Mouse (Mus musculus) liver, embryonic 15.5 days (tissue): ENCODE measurements around the gene Ripply3. TPM values are rescaled to one million over a fixed set of nuclear protein-coding genes. Genes with fewer than 3 reads are reported as not detected.

Source experiments
- ATAC-seq: fragments of 200-750 bp; cut with Nextera tagmentation; 2 replicates; pipeline ENCODE4 v1.8.0; 2017; ENCODE audit warnings: moderate number of reproducible peaks, mild to moderate bottlenecking, moderate library complexity; ENCODE audit not compliant: insufficient read depth
- H3K27ac ChIP-seq: fragments of 300-500 bp; sonication (generic); replicated peaks from 2 replicates; pipeline ENCODE4 v1.5.1; 2015; ENCODE audit warnings: mild to moderate bottlenecking, inconsistent platforms
- H3K27me3 ChIP-seq: fragments of 300-500 bp; sonication (generic); 2 replicates; pipeline ENCODE4 v1.6.1; 2015; ENCODE audit warnings: mild to moderate bottlenecking, inconsistent platforms
- H3K36me3 ChIP-seq: fragments of 300-500 bp; sonication (generic); replicated peaks from 2 replicates; pipeline ENCODE4 v1.6.1; 2015; ENCODE audit warnings: moderate library complexity, mild to moderate bottlenecking, inconsistent platforms
- H3K4me1 ChIP-seq: fragments of 300-500 bp; sonication (generic); replicated peaks from 2 replicates; pipeline ENCODE4 v1.6.1; 2015; ENCODE audit warnings: inconsistent platforms
- H3K4me2 ChIP-seq: fragments of 300-500 bp; sonication (generic); 2 replicates; pipeline ENCODE4 v1.6.1; 2015; ENCODE audit warnings: moderate library complexity, mild to moderate bottlenecking, inconsistent platforms
- H3K4me3 ChIP-seq: fragments of 300-500 bp; sonication (generic); replicated peaks from 2 replicates; pipeline ENCODE4 v1.5.1; 2015; ENCODE audit warnings: mild to moderate bottlenecking, inconsistent platforms
- H3K9ac ChIP-seq: fragments of 300-500 bp; sonication (generic); 2 replicates; pipeline ENCODE4 v1.6.1; 2015; ENCODE audit warnings: moderate library complexity, mild to moderate bottlenecking, inconsistent platforms
- H3K9me3 ChIP-seq: fragments of 300-500 bp; sonication (generic); replicated peaks from 2 replicates; pipeline ENCODE4 v1.6.1; 2016; ENCODE audit warnings: inconsistent platforms
- WGBS: fragments of 180-500 bp; shearing (Covaris S2); methylation state at CpG from one replicate; pipeline ENCODE4 v1.1.7; 2015; ENCODE audit warnings: mixed read lengths; ENCODE audit not compliant: insufficient replicate concordance; 5-methylcytosine and 5-hydroxymethylcytosine counted together
- polyA plus RNA-seq: library from polyadenylated mRNA; unstranded; fragments of >200 nt; fragmentation: Nextera tagmentation; extraction: Ambion mirVana; gene quantifications from 2 replicates; pipeline ENCODE4 v1.2.1, GENCODE M21; 2015

The Ripply3 gene
- polyA plus RNA-seq, 1 experiment from 2014 or later, result 1.9 TPM

DNA sequence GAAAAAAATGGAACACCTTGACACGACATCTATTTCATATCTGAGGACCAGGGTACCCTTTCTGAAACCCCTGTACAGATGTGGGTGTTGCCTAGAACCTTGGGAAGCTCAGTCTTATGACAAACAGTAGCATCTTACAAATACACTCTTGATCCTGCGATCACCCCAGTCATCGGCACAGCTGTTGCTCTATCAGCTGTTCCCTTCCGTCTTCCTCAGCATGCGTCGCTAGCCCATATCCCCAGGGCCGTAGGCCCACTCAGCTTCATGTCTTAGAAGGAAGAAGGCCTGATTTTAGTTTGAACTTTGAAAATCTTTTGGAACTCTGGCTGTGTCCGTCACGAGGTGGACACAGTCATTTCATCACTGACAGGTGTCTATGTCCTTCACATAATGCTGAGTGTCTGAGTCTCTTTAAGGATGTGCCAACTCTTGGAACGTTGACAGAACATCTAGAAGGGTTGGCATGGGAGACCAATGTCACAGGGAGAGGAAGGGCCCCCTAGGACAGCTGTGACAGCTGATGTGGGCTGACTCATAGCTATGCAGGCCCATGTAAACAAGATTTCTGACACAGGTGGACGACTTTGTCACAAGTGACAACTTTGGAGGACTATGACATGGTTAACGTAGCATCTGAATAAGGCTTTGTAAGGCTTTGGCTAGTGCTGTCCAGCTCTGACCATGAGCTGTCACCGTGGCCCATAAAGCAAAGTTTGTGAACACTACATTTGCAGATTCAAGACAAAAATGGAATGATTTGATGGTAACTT, 32.5 kb downstream of the Ripply3 start:
- no peaks in the 10 kb centered on the region for H3K9me3 ChIP-seq
- ATAC-seq, result no peak
- 69% methylated on average over 13 of the region's 13 CpGs for WGBS
- no peak overlapping the region for H3K27ac ChIP-seq
- no peak overlapping the region for H3K4me2 ChIP-seq
- no peaks in the 10 kb centered on the region for H3K36me3 ChIP-seq
- no peaks in the 10 kb centered on the region for H3K27me3 ChIP-seq
- peaks cover 7% of the 10 kb centered on the region for H3K4me1 ChIP-seq
- H3K4me3 ChIP-seq, result no peak overlapping the region
- H3K9ac ChIP-seq, result no peak overlapping the region

DNA sequence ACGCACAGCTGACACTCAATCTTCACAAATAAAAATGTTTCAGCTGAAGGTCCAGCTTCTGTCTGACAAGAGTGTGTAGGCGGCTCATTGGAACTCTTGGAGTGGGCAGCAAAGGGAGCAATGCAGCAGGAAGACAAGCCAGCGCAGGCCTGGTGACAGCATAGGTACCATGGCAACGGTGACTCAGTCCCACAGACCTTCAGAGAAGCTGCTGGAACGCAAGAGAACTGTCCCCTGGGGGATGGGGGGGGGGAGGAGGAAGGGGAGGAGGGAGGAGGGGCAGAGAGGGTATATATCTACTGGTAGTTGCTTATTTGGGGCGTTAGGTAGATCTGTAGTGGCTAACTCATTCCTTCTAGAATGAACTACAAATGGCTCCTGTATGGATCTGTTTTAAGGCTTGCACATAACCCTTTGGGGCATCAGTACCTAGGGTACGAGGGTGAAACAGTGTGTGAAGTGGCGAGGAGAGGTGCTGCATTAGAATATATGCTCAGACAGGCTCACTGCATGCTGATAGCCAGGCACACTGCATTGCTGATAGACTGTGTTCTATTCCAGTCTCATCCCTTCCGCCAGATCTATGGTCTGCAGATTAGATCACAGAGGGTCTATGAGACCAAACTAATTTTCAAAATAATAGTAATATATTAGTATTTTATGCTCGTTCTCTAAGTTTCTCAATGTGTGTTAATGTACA, 34.1 kb downstream of the Ripply3 start:
- WGBS, result 33% methylated on average over 10 of the region's 10 CpGs
- Histone ChIP-seq H3K4me2 (no peak overlapping the region), H3K27ac (no peak overlapping the region), H3K36me3 (no peaks in the 10 kb centered on the region), H3K4me1 (peaks cover 7% of the 10 kb centered on the region), H3K9me3 (no peaks in the 10 kb centered on the region), H3K27me3 (no peaks in the 10 kb centered on the region), H3K9ac (no peak overlapping the region), H3K4me3 (no peak overlapping the region)
- no peak for ATAC-seq

DNA sequence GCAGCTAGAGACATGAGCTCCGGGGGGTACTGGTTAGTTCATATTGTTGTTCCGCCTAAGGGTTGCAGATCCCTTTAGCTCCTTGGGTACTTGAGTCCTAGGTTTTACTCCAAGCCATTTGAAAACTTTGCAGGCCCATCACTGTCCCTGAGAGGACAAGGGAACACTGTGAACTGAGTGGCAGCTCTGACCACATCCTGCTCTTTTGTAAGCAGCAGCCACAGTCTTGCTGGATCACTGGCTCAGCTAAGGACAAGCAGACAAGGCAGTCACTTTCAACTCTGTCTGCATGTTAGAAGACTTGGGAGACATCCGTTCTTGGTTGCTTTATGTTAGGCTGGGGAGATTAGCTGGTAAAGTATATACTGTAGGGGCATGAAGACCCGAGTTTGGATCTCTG, 35.6 kb downstream of the Ripply3 start:
- Histone ChIP-seq H3K27me3 (no peaks in the 10 kb centered on the region), H3K36me3 (no peaks in the 10 kb centered on the region), H3K4me1 (peaks cover 7% of the 10 kb centered on the region), H3K4me2 (no peak overlapping the region), H3K9me3 (no peaks in the 10 kb centered on the region), H3K27ac (no peak overlapping the region), H3K9ac (no peak overlapping the region), H3K4me3 (no peak overlapping the region)
- WGBS, result 56% methylated on average over 4 of the region's 4 CpGs
- ATAC-seq, result no peak

DNA sequence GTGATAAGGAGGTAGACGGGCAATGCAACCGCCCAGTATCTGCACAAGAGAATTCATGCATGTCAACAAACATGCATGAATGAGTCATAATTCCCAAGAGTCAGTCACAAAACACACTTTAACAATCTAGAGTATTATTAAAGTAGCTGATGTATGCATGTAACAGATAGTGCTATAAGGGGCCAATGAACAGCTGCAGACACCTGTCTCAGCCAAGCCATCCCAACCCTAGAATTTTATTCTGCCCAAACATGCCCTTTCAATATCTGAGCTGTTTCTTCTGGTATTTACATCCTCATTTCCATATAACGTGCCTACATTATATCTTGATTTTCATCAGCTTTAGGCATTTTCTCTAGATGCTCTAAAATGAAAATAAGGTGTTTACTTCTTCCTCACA, 37.2 kb downstream of the Ripply3 start:
- Histone ChIP-seq H3K4me3 (no peak overlapping the region), H3K9ac (no peak overlapping the region), H3K27ac (no peak overlapping the region), H3K36me3 (no peaks in the 10 kb centered on the region), H3K27me3 (no peaks in the 10 kb centered on the region), H3K4me2 (no peak overlapping the region), H3K9me3 (no peaks in the 10 kb centered on the region), H3K4me1 (peaks cover 18% of the 10 kb centered on the region)
- WGBS, result 65% methylated on average over 3 of the region's 3 CpGs
- ATAC-seq, result no peak

DNA sequence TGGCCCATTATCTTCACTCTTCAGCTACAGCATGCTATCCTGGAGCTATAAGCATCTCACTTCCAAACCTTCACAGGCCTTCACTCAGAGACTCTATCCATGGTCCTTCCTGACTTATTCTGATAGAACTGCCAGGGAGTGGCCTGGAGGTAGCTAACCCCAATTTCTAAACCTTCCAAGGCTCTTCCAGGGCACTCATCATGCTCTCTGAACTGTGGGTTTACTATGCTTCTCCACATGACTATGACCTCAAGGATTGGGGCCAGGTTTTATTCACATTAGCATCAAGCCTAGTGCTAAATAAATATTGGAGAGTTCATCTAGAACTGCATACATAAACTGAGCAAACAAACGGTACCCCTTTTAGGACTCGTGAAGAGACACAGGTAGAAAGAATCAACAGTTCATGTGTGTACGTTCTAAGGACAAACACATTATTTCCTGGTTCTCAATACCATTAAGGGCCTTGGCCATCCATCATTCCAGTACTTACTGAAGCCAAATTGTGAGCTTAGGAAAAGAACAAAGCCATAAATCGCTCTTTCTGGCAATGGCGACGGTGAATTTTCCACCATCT, 41.5 kb downstream of the Ripply3 start:
- Histone ChIP-seq H3K36me3 (no peaks in the 10 kb centered on the region), H3K4me2 (peak overlapping the region; percentile 97), H3K4me3 (peak overlapping the region; percentile 82), H3K4me1 (peaks cover 29% of the 10 kb centered on the region), H3K27ac (peak overlapping the region; percentile 85), H3K9me3 (no peaks in the 10 kb centered on the region), H3K9ac (peak overlapping the region; percentile 76), H3K27me3 (no peaks in the 10 kb centered on the region)
- ATAC-seq, result no peak
- 7% methylated on average over 6 of the region's 6 CpGs for WGBS

DNA sequence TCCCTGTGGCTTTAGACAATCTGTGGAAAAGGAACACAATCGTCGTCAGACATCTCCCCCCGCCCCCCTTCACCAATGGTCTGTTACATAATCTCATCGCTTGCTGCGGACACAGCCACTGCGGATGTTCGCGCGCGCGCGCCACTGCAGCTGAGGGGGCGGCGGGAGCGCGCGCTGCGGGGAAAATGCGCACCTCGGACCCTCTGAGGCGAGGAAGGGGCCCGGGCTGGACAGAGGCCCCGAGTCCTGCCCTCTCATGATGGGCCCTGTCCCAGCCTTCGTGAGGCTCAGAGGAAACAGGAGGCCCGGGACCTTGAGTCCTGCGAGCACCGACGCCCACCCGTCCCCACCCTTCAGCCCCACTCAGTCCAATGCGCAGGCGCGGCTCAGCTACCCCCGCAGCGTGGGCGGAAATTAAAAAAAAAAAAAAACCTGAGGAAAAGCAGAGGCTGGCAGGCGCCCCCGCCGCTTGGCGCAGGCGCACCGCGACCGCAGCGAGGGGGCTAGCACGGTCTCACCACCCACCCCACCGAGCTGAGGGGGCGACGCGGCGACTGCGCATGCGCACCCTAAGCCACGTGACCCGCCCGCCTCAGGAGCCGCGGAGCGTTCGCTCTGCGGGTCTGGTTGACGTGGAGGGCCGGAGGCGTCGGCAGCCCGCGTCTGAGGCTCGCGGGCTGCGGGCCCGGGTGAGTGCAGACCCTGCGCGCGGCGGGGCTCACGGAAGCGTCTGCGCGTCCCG, 42.1 kb downstream of the Ripply3 start, which contains the start of gene Ttc3:
Gene Ttc3 (plus strand): TSS at position 446 of the 742 bp plus-strand sequence.
- Histone ChIP-seq H3K27ac (peak within 1 kb of the TSS; percentile 85), H3K36me3 (no peaks in the 10 kb centered on the region), H3K9me3 (no peaks in the 10 kb centered on the region), H3K4me1 (peaks cover 29% of the 10 kb centered on the region), H3K4me3 (peak within 1 kb of the TSS; percentile 82), H3K9ac (peak within 1 kb of the TSS; percentile 76), H3K4me2 (peak within 1 kb of the TSS; percentile 97), H3K27me3 (no peaks in the 10 kb centered on the region)
- WGBS, result under 1% methylated on average over 79 of the region's 79 CpGs
- ATAC-seq, result peak; percentile 77

DNA sequence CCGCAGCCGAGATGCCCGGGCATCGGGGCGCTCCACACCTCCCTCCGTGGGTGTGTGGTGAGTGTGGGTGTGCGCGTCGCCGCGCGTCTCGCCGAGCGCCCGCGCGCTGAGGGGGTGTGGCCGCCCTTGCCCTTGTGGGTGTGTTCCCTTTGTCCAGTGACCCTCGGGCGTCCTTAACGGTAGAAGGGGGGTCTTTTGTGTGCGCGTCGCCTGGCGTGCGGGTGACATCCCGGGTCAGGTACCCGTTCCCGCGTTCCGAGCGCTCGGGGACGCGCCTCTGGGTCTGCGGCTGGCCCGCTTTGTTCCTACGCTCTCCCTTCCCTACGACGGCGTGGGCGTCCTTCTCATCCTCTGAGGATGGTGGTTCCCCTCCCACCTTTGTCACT, 42.7 kb downstream of the Ripply3 start:
- peak overlapping the region; percentile 76 for H3K9ac ChIP-seq
- under 1% methylated on average over 43 of the region's 43 CpGs for WGBS

DNA sequence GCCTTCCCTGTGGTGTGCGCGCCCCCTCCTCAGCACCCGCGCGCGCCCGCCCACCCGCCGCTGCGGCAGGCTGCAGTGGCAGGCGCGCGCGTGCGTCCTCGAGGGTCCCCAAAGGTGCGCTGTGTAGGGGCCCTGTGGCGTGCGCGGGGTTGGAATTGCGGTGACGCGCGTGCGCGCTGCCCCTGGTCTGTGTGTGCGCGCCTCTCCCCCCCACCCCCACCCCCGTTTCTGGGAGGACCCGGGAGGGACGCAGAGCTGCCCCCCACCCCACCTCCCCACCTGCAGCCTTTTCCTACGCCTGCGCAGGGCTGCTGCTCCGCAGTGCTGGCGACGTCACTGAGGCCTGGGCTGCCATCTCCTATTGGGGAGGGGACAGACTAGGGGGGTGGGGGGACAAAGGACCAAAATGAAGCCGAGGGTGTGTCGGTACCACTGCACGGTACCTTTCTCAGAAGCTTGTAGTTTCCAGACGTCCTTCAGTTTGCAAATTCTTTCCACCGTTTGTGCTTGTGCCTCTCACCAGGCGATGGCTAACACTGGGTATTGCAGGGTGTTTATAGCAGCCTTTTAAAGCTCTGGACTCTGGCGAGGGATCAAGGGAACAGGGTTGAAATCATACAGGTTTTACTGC, 43.2 kb downstream of the Ripply3 start, which contains the start of gene Pigp:
Gene Pigp (minus strand): TSS at position 542 of the 631 bp plus-strand sequence.
- 0% methylated on average over 39 of the region's 43 CpGs for WGBS
- H3K9me3 ChIP-seq, result no peaks in the 10 kb centered on the region
- H3K4me2 ChIP-seq, result peak within 1 kb of the TSS; percentile 97
- H3K4me1 ChIP-seq, result peaks cover 29% of the 10 kb centered on the region
- H3K27me3 ChIP-seq, result no peaks in the 10 kb centered on the region
- H3K27ac ChIP-seq, result peak within 1 kb of the TSS; percentile 85
- no peaks in the 10 kb centered on the region for H3K36me3 ChIP-seq
- H3K9ac ChIP-seq, result peak within 1 kb of the TSS; percentile 76
- peak within 1 kb of the TSS; percentile 82 for H3K4me3 ChIP-seq
- peak; percentile 56 for ATAC-seq

More for the DNA sequence above, 42.7 kb downstream of the Ripply3 start:
- H3K27ac ChIP-seq, result peak overlapping the region; percentile 85
- peak overlapping the region; percentile 97 for H3K4me2 ChIP-seq
- H3K4me3 ChIP-seq, result peak overlapping the region; percentile 82
- no peaks in the 10 kb centered on the region for H3K27me3 ChIP-seq
- H3K36me3 ChIP-seq, result no peaks in the 10 kb centered on the region
- peaks cover 29% of the 10 kb centered on the region for H3K4me1 ChIP-seq
- H3K9me3 ChIP-seq, result no peaks in the 10 kb centered on the region
- ATAC-seq, result peak; percentile 82

DNA sequence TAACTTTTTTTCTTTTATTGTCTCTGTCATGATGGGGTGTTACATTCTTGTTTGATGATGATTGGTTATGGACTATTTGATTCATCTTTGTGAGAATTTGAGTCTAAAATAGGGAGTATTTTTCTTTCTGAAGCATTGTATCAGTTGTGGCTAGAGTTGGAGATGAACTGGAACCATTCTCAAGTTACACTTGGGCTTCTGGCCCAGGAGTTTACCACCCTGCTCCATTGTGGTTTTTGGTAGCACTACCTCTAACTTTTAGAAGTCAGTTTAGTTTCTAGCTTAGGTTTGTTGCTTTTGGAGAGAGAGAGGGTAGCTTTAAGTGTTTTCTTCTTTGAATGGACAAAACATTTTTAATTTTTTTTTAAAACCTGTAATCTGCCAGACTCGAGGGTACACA, 51.2 kb downstream of the Ripply3 start:
- no peak overlapping the region for H3K4me3 ChIP-seq
- no peaks in the 10 kb centered on the region for H3K9me3 ChIP-seq
- ATAC-seq, result no peak
- H3K4me1 ChIP-seq, result no peaks in the 10 kb centered on the region; the same call in 1 of the 2 replicates
- H3K36me3 ChIP-seq, result no peaks in the 10 kb centered on the region
- H3K4me2 ChIP-seq, result no peak overlapping the region
- WGBS, result 44% methylated on average over 1 of the region's 1 CpGs
- H3K27ac ChIP-seq, result no peak overlapping the region
- no peaks in the 10 kb centered on the region for H3K27me3 ChIP-seq
- H3K9ac ChIP-seq, result no peak overlapping the region

DNA sequence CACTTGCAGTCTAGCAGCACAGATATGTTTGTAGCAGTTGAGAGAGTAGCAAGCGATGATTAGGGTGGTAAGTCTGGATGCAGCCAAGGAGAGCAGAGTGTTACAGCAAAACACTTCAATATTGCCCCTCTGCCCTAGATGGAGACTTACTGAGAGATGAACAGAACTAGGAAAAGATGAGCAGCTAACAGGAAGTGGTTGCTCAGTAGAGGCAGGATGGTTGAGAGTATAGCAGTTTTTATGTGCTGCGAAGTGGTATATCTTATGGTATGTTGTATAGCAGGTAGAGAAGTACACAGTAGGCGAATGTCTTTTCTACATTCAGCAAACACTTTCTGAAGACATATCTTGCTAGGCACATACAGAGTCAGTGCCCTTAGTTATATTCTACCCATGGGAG, 55.1 kb downstream of the Ripply3 start:
- Histone ChIP-seq H3K27ac (no peak overlapping the region), H3K4me3 (no peak overlapping the region), H3K4me2 (no peak overlapping the region), H3K9me3 (no peaks in the 10 kb centered on the region), H3K4me1 (no peaks in the 10 kb centered on the region; the same call in 1 of the 2 replicates), H3K27me3 (no peaks in the 10 kb centered on the region), H3K36me3 (0 out of 2 replicates have a peak, but pooled peaks cover 3% of the 10 kb centered on the region), H3K9ac (no peak overlapping the region)
- no peak for ATAC-seq
- 63% methylated on average over 3 of the region's 3 CpGs for WGBS
